Mouse (Mus musculus): ENCODE measurements at regions not wholly inside any gene's neighbourhood (a gene's known extent, or its start where the extent isn't known, plus 50 kb on each side); places are given as distances from the start of the nearest gene placed in this dataset.

DNA sequence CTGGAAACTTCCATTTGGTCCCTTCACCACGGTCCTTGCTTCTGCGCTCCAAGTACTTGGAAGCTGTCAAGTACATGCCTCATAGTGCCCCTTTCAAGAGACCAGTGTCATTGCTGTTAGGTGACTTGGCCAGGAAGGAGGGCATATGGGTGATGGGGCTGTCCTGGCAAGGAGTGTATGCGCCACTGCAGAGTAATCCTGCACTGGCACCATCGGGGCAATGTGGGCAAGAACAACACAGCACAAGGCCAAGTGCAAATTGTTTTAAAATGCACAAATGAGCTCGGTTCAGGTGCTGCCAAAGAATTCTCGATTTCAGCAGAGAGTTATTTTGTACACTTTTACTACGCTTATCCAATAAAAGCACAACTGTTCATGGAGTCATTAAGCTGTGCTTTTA, 149.6 kb upstream of the Id2 start:
- H3K9ac ChIP-seq (ENCODE audit: low read depth, low read length) = no peak overlapping the region
- no peaks in the 10 kb centered on the region for H3K9me3 ChIP-seq (ENCODE audit: control insufficient read depth, low read length)

DNA sequence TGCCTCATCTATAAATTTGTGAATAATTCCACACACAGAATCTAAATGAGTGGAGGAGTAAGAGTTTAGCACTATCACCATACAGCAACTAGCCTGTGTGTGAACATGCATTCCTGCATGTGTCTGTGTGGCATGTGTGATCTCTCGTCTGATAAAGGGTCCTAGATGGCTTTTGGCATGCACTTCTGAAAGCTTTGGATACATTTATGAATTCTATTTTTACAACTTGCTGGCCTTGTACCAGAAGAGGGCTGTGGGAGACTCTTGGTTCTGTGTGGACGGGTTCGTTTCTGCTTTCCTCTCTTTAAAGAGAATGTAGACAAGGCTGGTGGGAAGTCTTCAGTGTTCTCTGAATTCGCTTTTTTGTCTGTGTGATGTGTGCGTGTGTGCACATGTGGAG, 148.7 kb upstream of the Id2 start:
- ATAC-seq (replicated peaks; ENCODE audit: low FRiP score) (no peak), DNase-seq (ENCODE audit: low spot score) (no peak)
- no peak overlapping the region for H3K4me3 ChIP-seq (ENCODE audit: low read depth, low read length)
- no peaks in the 10 kb centered on the region for H3K9me3 ChIP-seq (ENCODE audit: control insufficient read depth, low read length)
- no peak overlapping the region for H3K27ac ChIP-seq (ENCODE audit: low read depth, low read length)
- H3K36me3 ChIP-seq (ENCODE audit: control insufficient read depth, insufficient read depth, low read length) = no peaks in the 10 kb centered on the region
- H3K4me2 ChIP-seq = no peak overlapping the region
- 0 out of 2 replicates have a peak, but pooled peaks cover 2% of the 10 kb centered on the region for H3K4me1 ChIP-seq (replicated peaks; ENCODE audit: control insufficient read depth, insufficient read depth, low read length)
- WGBS = 73% methylated on average over 5 of the region's 5 CpGs
- no peaks in the 10 kb centered on the region for H3K27me3 ChIP-seq (replicated peaks; ENCODE audit: control insufficient read depth, insufficient read depth, low read length)
- no peak overlapping the region for H3K9ac ChIP-seq (ENCODE audit: low read depth, low read length)

More for the DNA sequence above, 149.6 kb upstream of the Id2 start:
- Histone ChIP-seq H3K4me2 (no peak overlapping the region), H3K4me1 (replicated peaks; ENCODE audit: control insufficient read depth, insufficient read depth, low read length) (0 out of 2 replicates have a peak, but pooled peaks cover 2% of the 10 kb centered on the region), H3K4me3 (ENCODE audit: low read depth, low read length) (no peak overlapping the region), H3K27me3 (replicated peaks; ENCODE audit: control insufficient read depth, insufficient read depth, low read length) (no peaks in the 10 kb centered on the region), H3K27ac (ENCODE audit: low read depth, low read length) (no peak overlapping the region), H3K36me3 (ENCODE audit: control insufficient read depth, insufficient read depth, low read length) (no peaks in the 10 kb centered on the region)
- 88% methylated on average over 7 of the region's 7 CpGs for WGBS
- ATAC-seq (replicated peaks; ENCODE audit: low FRiP score) = no peak
- DNase-seq (ENCODE audit: low spot score) = no peak

DNA sequence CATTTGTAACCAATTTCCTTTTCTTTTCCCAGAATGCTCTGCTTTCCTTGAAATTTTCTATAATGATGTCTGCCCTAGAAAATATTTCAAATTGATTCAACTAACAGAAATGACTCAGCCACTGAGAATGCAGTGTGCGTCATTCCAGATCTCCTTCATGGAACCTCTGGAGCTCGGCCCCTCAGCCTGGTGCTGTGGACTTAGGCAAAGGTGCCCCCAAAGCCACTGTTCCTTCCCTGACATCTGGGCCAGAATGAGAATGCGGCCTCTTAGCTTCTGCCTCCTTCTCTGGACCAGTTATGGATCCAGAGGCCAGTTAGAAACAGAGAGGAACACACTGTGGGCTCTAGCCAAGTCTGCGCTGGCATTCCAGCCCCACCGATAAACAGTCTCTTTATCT, 148.3 kb upstream of the Id2 start:
- Histone ChIP-seq H3K9me3 (ENCODE audit: control insufficient read depth, low read length) (no peaks in the 10 kb centered on the region), H3K4me1 (replicated peaks; ENCODE audit: control insufficient read depth, insufficient read depth, low read length) (peaks cover 2% of the 10 kb centered on the region; the same call in 1 of the 2 replicates), H3K4me3 (ENCODE audit: low read depth, low read length) (no peak overlapping the region), H3K27me3 (replicated peaks; ENCODE audit: control insufficient read depth, insufficient read depth, low read length) (no peaks in the 10 kb centered on the region), H3K9ac (ENCODE audit: low read depth, low read length) (no peak overlapping the region), H3K27ac (ENCODE audit: low read depth, low read length) (no peak overlapping the region), H3K36me3 (ENCODE audit: control insufficient read depth, insufficient read depth, low read length) (no peaks in the 10 kb centered on the region), H3K4me2 (no peak overlapping the region)
- DNase-seq (ENCODE audit: low spot score) (no peak), ATAC-seq (replicated peaks; ENCODE audit: low FRiP score) (no peak)
- WGBS = 76% methylated on average over 5 of the region's 5 CpGs

DNA sequence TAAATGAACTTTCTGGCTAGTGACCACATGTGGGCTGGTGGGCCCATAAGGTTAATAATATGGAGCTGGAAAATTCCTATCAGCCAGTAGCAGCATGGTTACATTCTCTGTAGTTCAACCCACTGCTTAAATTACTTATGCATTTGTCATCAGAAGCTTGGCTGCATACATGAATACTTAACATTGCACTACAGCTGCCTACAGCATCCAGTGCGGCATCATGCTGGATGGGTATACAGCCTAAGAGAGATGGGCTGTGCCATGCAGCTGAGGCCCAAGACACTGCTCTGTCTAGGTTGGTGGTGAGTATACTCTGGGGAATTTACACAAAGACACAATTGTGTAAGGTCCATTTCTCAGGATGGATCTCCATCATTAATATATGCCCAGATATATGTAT, 147.7 kb upstream of the Id2 start:
- Histone ChIP-seq H3K36me3 (ENCODE audit: control insufficient read depth, insufficient read depth, low read length) (no peaks in the 10 kb centered on the region), H3K9me3 (ENCODE audit: control insufficient read depth, low read length) (no peaks in the 10 kb centered on the region), H3K4me3 (ENCODE audit: low read depth, low read length) (no peak overlapping the region), H3K4me1 (replicated peaks; ENCODE audit: control insufficient read depth, insufficient read depth, low read length) (peaks cover 5% of the 10 kb centered on the region; the same call in 1 of the 2 replicates), H3K4me2 (no peak overlapping the region), H3K27me3 (replicated peaks; ENCODE audit: control insufficient read depth, insufficient read depth, low read length) (no peaks in the 10 kb centered on the region; the same call in 1 of the 2 replicates), H3K9ac (ENCODE audit: low read depth, low read length) (no peak overlapping the region), H3K27ac (ENCODE audit: low read depth, low read length) (no peak overlapping the region)
- 93% methylated on average over 1 of the region's 1 CpGs for WGBS
- ATAC-seq (replicated peaks; ENCODE audit: low FRiP score) (no peak), DNase-seq (ENCODE audit: low spot score) (no peak)

DNA sequence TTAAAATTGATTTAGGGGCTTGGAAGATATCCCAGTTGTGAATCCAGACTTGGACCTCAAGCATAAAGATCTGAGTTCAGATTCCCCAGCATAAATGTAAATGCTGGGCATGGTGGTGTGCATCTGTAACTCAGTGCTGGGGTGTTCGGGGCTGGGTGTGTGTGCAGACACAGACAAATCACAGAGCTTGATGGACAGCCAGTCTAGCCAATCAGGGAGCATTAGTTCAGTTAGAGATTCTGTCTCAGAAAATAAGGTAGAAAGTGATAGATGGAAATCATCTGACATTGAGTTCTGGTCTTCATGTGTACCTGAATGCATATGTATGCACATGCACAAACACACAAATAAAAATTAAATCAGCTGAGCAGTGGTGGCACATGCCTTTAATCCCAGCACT, 147.0 kb upstream of the Id2 start:
- ATAC-seq (replicated peaks; ENCODE audit: low FRiP score) = no peak
- Histone ChIP-seq H3K36me3 (ENCODE audit: control insufficient read depth, insufficient read depth, low read length) (no peaks in the 10 kb centered on the region), H3K9me3 (ENCODE audit: control insufficient read depth, low read length) (no peaks in the 10 kb centered on the region), H3K4me2 (no peak overlapping the region), H3K27ac (ENCODE audit: low read depth, low read length) (no peak overlapping the region), H3K27me3 (replicated peaks; ENCODE audit: control insufficient read depth, insufficient read depth, low read length) (no peaks in the 10 kb centered on the region; the same call in 1 of the 2 replicates), H3K4me1 (replicated peaks; ENCODE audit: control insufficient read depth, insufficient read depth, low read length) (peaks cover 3% of the 10 kb centered on the region; the same call in 1 of the 2 replicates), H3K4me3 (ENCODE audit: low read depth, low read length) (no peak overlapping the region), H3K9ac (ENCODE audit: low read depth, low read length) (no peak overlapping the region)
- 66% methylated on average over 1 of the region's 1 CpGs for WGBS
- DNase-seq (ENCODE audit: low spot score) = no peak

DNA sequence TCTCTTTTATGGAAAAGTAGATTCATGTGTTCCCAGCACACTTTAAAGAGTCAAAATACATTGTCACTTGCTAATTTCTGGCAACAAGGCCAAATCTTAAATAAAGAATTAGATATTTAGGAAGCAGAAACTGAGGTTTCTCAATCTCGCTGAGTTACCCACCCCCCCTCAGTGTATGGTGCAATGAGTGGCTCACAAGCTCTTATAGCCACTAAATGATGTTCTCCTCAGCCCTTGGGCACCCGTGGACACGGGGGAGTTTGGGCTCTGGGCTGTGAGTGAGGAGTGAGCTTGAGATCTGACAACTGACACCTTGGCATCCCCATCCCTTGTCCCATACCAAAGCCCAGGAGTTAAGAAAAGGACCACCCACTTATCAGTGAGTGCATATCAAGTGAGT, 145.4 kb upstream of the Id2 start:
- no peak overlapping the region for H3K27ac ChIP-seq (ENCODE audit: low read depth, low read length)
- no peak overlapping the region for H3K4me2 ChIP-seq
- WGBS = 55% methylated on average over 3 of the region's 3 CpGs
- no peaks in the 10 kb centered on the region; the same call in 1 of the 2 replicates for H3K27me3 ChIP-seq (replicated peaks; ENCODE audit: control insufficient read depth, insufficient read depth, low read length)
- H3K9me3 ChIP-seq (ENCODE audit: control insufficient read depth, low read length) = no peaks in the 10 kb centered on the region
- no peak overlapping the region for H3K4me3 ChIP-seq (ENCODE audit: low read depth, low read length)
- DNase-seq (ENCODE audit: low spot score) (no peak), ATAC-seq (replicated peaks; ENCODE audit: low FRiP score) (no peak)
- no peaks in the 10 kb centered on the region for H3K36me3 ChIP-seq (ENCODE audit: control insufficient read depth, insufficient read depth, low read length)
- no peak overlapping the region for H3K9ac ChIP-seq (ENCODE audit: low read depth, low read length)
- H3K4me1 ChIP-seq (replicated peaks; ENCODE audit: control insufficient read depth, insufficient read depth, low read length) = peaks cover 3% of the 10 kb centered on the region; the same call in 1 of the 2 replicates

DNA sequence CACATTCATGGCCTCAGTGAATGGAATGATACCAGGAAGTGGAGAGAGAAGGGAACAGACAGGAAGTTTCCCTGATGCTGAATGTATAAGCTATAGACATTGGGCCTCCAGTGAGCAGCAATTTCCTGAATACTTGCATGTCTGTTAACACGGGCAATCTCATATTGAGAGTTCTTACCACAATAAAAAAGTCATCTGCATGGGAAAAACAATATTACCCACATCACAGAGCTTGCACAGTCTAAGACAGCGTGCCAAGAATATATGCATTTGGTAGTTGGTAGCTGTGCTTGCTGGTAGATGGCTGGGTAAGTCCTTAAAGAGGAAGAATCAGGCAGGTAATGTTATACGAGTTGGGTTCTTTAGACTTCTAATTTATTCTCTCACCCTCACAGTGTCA, 144.7 kb upstream of the Id2 start:
- Histone ChIP-seq H3K9ac (ENCODE audit: low read depth, low read length) (no peak overlapping the region), H3K9me3 (ENCODE audit: control insufficient read depth, low read length) (no peaks in the 10 kb centered on the region), H3K4me2 (no peak overlapping the region), H3K36me3 (ENCODE audit: control insufficient read depth, insufficient read depth, low read length) (no peaks in the 10 kb centered on the region), H3K4me1 (replicated peaks; ENCODE audit: control insufficient read depth, insufficient read depth, low read length) (peaks cover 3% of the 10 kb centered on the region; the same call in 1 of the 2 replicates), H3K4me3 (ENCODE audit: low read depth, low read length) (no peak overlapping the region), H3K27ac (ENCODE audit: low read depth, low read length) (no peak overlapping the region), H3K27me3 (replicated peaks; ENCODE audit: control insufficient read depth, insufficient read depth, low read length) (no peaks in the 10 kb centered on the region; the same call in 1 of the 2 replicates)
- no peak for ATAC-seq (replicated peaks; ENCODE audit: low FRiP score)
- 70% methylated on average over 3 of the region's 3 CpGs for WGBS
- DNase-seq (ENCODE audit: low spot score) = no peak

DNA sequence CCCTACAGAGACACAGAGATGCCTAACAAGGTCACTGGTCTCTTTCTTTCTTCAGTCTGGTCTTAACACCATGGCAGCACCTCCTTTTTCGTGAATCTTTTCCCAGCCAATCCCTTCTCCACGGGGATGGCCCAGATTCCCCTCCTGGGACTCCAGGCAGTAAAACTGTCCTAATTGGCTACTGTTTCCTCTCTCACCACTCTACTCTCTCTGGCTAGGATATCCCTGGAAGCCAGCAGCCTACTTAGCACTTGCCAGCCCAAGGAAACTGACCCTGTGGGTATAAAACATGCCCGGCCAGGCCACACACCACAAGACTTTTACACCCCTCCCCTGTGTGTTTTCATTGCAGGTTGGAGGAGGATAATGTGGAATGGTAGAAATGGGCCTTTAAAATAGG, 143.9 kb upstream of the Id2 start:
- Histone ChIP-seq H3K4me2 (no peak overlapping the region), H3K9me3 (ENCODE audit: control insufficient read depth, low read length) (no peaks in the 10 kb centered on the region), H3K27ac (ENCODE audit: low read depth, low read length) (no peak overlapping the region), H3K9ac (ENCODE audit: low read depth, low read length) (no peak overlapping the region), H3K27me3 (replicated peaks; ENCODE audit: control insufficient read depth, insufficient read depth, low read length) (no peaks in the 10 kb centered on the region; the same call in 1 of the 2 replicates), H3K36me3 (ENCODE audit: control insufficient read depth, insufficient read depth, low read length) (no peaks in the 10 kb centered on the region), H3K4me3 (ENCODE audit: low read depth, low read length) (no peak overlapping the region), H3K4me1 (replicated peaks; ENCODE audit: control insufficient read depth, insufficient read depth, low read length) (peaks cover 3% of the 10 kb centered on the region; the same call in 1 of the 2 replicates)
- DNase-seq (ENCODE audit: low spot score) = no peak
- WGBS = 66% methylated on average over 3 of the region's 3 CpGs
- ATAC-seq (replicated peaks; ENCODE audit: low FRiP score) = no peak

DNA sequence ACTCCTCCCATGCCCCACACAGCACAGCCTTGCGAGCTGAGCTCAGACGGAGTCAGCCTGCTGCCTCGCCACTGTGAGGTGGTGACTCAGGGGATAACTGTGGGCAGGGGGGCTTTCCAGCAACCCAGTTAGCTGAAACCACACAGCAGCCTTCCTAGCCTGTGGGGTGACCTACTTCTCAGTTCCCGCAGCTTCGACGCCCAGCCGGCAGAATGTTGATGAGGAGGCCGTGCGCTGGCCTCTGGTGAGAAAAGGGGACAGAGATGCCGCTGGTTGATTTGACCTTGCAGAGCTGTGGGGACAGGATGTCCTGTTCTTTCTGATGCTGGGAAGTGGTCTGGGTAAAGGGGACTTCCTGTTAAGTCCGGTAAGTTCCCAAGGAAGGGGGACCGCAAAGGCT, 143.2 kb upstream of the Id2 start:
- no peak overlapping the region for H3K9ac ChIP-seq (ENCODE audit: low read depth, low read length)
- no peaks in the 10 kb centered on the region for H3K9me3 ChIP-seq (ENCODE audit: control insufficient read depth, low read length)
- H3K4me1 ChIP-seq (replicated peaks; ENCODE audit: control insufficient read depth, insufficient read depth, low read length) = peaks cover 3% of the 10 kb centered on the region; the same call in 1 of the 2 replicates
- 26% methylated on average over 12 of the region's 12 CpGs for WGBS
- DNase-seq (ENCODE audit: low spot score) (no peak), ATAC-seq (replicated peaks; ENCODE audit: low FRiP score) (no peak)
- H3K36me3 ChIP-seq (ENCODE audit: control insufficient read depth, insufficient read depth, low read length) = no peaks in the 10 kb centered on the region
- no peaks in the 10 kb centered on the region; the same call in 1 of the 2 replicates for H3K27me3 ChIP-seq (replicated peaks; ENCODE audit: control insufficient read depth, insufficient read depth, low read length)
- no peak overlapping the region for H3K27ac ChIP-seq (ENCODE audit: low read depth, low read length)
- H3K4me3 ChIP-seq (ENCODE audit: low read depth, low read length) = no peak overlapping the region
- no peak overlapping the region for H3K4me2 ChIP-seq
